ENCODE assay signal across 9 mouse cellular contexts in the genomic region with DNA sequence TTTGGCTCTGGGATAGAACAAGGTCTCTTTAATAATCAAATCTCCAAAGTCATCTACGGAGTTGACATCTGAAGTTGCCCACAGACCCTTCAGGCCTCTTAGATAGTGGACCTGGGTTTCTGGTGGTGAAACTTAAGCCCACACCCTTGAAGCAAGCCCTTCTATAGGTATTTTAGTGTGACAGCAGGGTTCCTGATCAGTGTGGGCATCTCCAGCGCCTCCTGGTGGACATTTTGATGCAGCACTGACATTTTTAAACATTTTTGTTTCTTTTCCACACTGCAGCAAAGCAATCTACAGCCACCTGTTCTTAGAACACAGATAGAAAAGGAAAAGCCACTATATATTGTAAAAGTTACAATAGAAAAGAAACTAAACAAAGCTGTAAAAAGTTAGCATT. TPM values are rescaled to one million over a fixed set of nuclear protein-coding genes. Genes with fewer than 3 reads are reported as not detected.
DNase-seq lines count a peak whose midpoint lies in the region; ATAC-seq lines count a peak whose summit lies in the region.
"Had no signal": no experiment of that assay in that cellular context is flagged by ENCODE, and none has a peak within 500 bp of the region (broad histone marks: within the 10 kb centered on the region; RNA-seq: fewer than 3 reads in every experiment).

No protein-coding gene starts in this region.

- DNase-seq in heart, adult 18-20 months = peak; percentile 18 to 56
- no peak for DNase-seq in heart, embryonic 10.5 days (ENCODE audit: low spot score)
- peak; percentile 16 for DNase-seq in urinary bladder, postnatal 14 days (ENCODE audit: low spot score)
- no peak for DNase-seq in urinary bladder, postnatal 10 days (ENCODE audit: low spot score)
- peak; percentile 41 for DNase-seq in lung, postnatal 10 days

- 0 out of 2 replicates have a peak, but pooled peaks have one; percentile 74 for ATAC-seq in erythroblast, adult 5-6 weeks (replicated peaks; ENCODE audit: low FRiP score, poor library complexity, severe bottlenecking)
- no peak for ATAC-seq in frontal cortex, adult (ENCODE audit: low TSS enrichment)
- ATAC-seq in forebrain, embryonic 12.5 days (ENCODE audit: low FRiP score) = no peak

- H3K27ac ChIP-seq in heart, embryonic 10.5 days = no peak overlapping the region
- no peak overlapping the region for H3K27ac ChIP-seq in forebrain, embryonic 12.5 days

- H3K27me3 ChIP-seq in heart, embryonic 10.5 days (ENCODE audit: insufficient read depth, poor library complexity, severe bottlenecking) = no peaks in the 10 kb centered on the region
- no peaks in the 10 kb centered on the region for H3K27me3 ChIP-seq in forebrain, embryonic 12.5 days

- H3K4me3 ChIP-seq in heart, embryonic 10.5 days = no peak overlapping the region
- no peak overlapping the region for H3K4me3 ChIP-seq in forebrain, embryonic 12.5 days (replicated peaks)

- no peak overlapping the region for H3K4me2 ChIP-seq in forebrain, embryonic 12.5 days

- no peaks in the 10 kb centered on the region for H3K4me1 ChIP-seq in heart, embryonic 10.5 days
- H3K4me1 ChIP-seq in forebrain, embryonic 12.5 days = no peaks in the 10 kb centered on the region

- peaks cover 13% of the 10 kb centered on the region; the same call in 1 of the 2 replicates for H3K36me3 ChIP-seq in heart, embryonic 10.5 days
- H3K36me3 ChIP-seq in forebrain, embryonic 12.5 days (replicated peaks) = no peaks in the 10 kb centered on the region

- no peaks in the 10 kb centered on the region for H3K9me3 ChIP-seq in heart, embryonic 10.5 days
- H3K9me3 ChIP-seq in forebrain, embryonic 12.5 days = no peaks in the 10 kb centered on the region

- no peak overlapping the region for H3K9ac ChIP-seq in forebrain, embryonic 12.5 days

- 27% methylated on average over 2 of the region's 2 CpGs for WGBS in heart, embryonic 10.5 days
- 41% methylated on average over 2 of the region's 2 CpGs for WGBS in forebrain, embryonic 12.5 days

RNA-seq across cellular contexts. Expression of a gene that starts 12.6 kb away (rescaled TPM):
- total RNA-seq in heart, adult 18-20 months (2021) = under 1 TPM; 0.30 to 0.67 TPM
- 9.8 and 12.3 TPM in 2 replicates for polyA plus RNA-seq in heart, embryonic 10.5 days (2016; fragmentation: Nextera tagmentation; extraction: Ambion mirVana)
- total RNA-seq in erythroblast, adult 5-6 weeks (2015; ENCODE audit: low replicate concordance) = not detected in 2 replicates
- total RNA-seq in erythroblast, adult 5-6 weeks (2017; ENCODE audit: low replicate concordance) = 0.09 and 0.56 TPM in 2 replicates
- 0.62 and 1.1 TPM in 2 replicates for polyA plus RNA-seq in forebrain, embryonic 12.5 days (2016; fragmentation: Nextera tagmentation; extraction: Ambion mirVana)

RNA-seq across cellular contexts. Expression of a gene that starts 13.1 kb away (rescaled TPM):
- total RNA-seq in heart, adult 18-20 months (2021) = 1 to 10 TPM; 3.9 to 4.7 TPM
- polyA plus RNA-seq in heart, embryonic 10.5 days (2016; fragmentation: Nextera tagmentation; extraction: Ambion mirVana) = 1.6 and 1.7 TPM in 2 replicates
- 19.8 and 23.4 TPM in 2 replicates for total RNA-seq in erythroblast, adult 5-6 weeks (2015; ENCODE audit: low replicate concordance)
- total RNA-seq in erythroblast, adult 5-6 weeks (2017; ENCODE audit: low replicate concordance) = 21.4 and 27.9 TPM in 2 replicates
- polyA plus RNA-seq in forebrain, embryonic 12.5 days (2016; fragmentation: Nextera tagmentation; extraction: Ambion mirVana) = 0.53 and 1.1 TPM in 2 replicates

RNA-seq across cellular contexts. Expression of a gene that starts 35.4 kb away (rescaled TPM):
- not detected for total RNA-seq in heart, adult 18-20 months (2021)
- not detected in 2 replicates for polyA plus RNA-seq in heart, embryonic 10.5 days (2016; fragmentation: Nextera tagmentation; extraction: Ambion mirVana)
- not detected in 2 replicates for total RNA-seq in erythroblast, adult 5-6 weeks (2015; ENCODE audit: low replicate concordance)
- total RNA-seq in erythroblast, adult 5-6 weeks (2017; ENCODE audit: low replicate concordance) = not detected in 2 replicates
- not detected in 2 replicates for polyA plus RNA-seq in forebrain, embryonic 12.5 days (2016; fragmentation: Nextera tagmentation; extraction: Ambion mirVana)
- total RNA-seq: layer of hippocampus, adult 18-20 months had no signal

RNA-seq across cellular contexts. Expression of a gene that starts 48.0 kb away (rescaled TPM):
- total RNA-seq in heart, adult 18-20 months (2021) = not detected
- polyA plus RNA-seq in heart, embryonic 10.5 days (2016; fragmentation: Nextera tagmentation; extraction: Ambion mirVana) = 0.21 and 0.28 TPM in 2 replicates
- 1.5 and 2.1 TPM in 2 replicates for total RNA-seq in erythroblast, adult 5-6 weeks (2015; ENCODE audit: low replicate concordance)
- total RNA-seq in erythroblast, adult 5-6 weeks (2017; ENCODE audit: low replicate concordance) = 0.14 and 0.60 TPM in 2 replicates
- 0.41 and 0.51 TPM in 2 replicates for polyA plus RNA-seq in forebrain, embryonic 12.5 days (2016; fragmentation: Nextera tagmentation; extraction: Ambion mirVana)

RNA-seq across cellular contexts. Expression of a gene that starts 56.7 kb away (rescaled TPM):
- total RNA-seq in heart, adult 18-20 months (2021) = 1 to 10 TPM; 2.3 to 2.7 TPM
- polyA plus RNA-seq in heart, embryonic 10.5 days (2016; fragmentation: Nextera tagmentation; extraction: Ambion mirVana) = 0.35 and 0.47 TPM in 2 replicates
- 3.8 and 8.6 TPM in 2 replicates for total RNA-seq in erythroblast, adult 5-6 weeks (2015; ENCODE audit: low replicate concordance)
- total RNA-seq in erythroblast, adult 5-6 weeks (2017; ENCODE audit: low replicate concordance) = 0.28 and 2.8 TPM in 2 replicates
- 0.05 TPM in 1 of 2 replicates, not detected in the other for polyA plus RNA-seq in forebrain, embryonic 12.5 days (2016; fragmentation: Nextera tagmentation; extraction: Ambion mirVana)

Comparison
In these comparisons a context has a peak if more than half of its experiments do, and no peak if none do; other contexts are left out.
1. DNase-seq: peak in heart, adult 18-20 months (2 of 2), urinary bladder, postnatal 14 days (single experiment) and lung, postnatal 10 days (single experiment); none in heart, embryonic 10.5 days (single experiment) and urinary bladder, postnatal 10 days (single experiment).